Mouse (Mus musculus) left cerebral cortex, postnatal 10 days (tissue): Measurements from ENCODE around the gene Klhl33. TPM values are rescaled to one million over a fixed set of nuclear protein-coding genes. Genes with fewer than 3 reads are reported as not detected.
"Not testable (repeated sequence)": the region's sequence is repeated elsewhere in the genome, so short reads cannot be mapped to it uniquely, and the experiment has no call there.

Experiments used
- DNase-seq, 2 experiments: peaks; one replicate each; pipeline ENCODE4 v3.0.0; 2021 to 2022; ENCODE audit warnings: low spot score in 2 of 2, mixed read lengths in 1 of 2; ENCODE audit errors: extremely low spot score in 1 of 2
- intact Hi-C: fragments of 180-260 bp; cut with DNase I; formaldehyde crosslinking; loops from one replicate; pipeline ENCODE4 v1.15.1; 2025
- total RNA-seq, 2 experiments: library from RNA; stranded (reverse); gene quantifications; 2 replicates each; pipeline ENCODE4 v1.2.3; 2021

The Klhl33 gene
- total RNA-seq, 2 experiments from 2014 or later, result 1.4 to 2.1 TPM

DNA sequence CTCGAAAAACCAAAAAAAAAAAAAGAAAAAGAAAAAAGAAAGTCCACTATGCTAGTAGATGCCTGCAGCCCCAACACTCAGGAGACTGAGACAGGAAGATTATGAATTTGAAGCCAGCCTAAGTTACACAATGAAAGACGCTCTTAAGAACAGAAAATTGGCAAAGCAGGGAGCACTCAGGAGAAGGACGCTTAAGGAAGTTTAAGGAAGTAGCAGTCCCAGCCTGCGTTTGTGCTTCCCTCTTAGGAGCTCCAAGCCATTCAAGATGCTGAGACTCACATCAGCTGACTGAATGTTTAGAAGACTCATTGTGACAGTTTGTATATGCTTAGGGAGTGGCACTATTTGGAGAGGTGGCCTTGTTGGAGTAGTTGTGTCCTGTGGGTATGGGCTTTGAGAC, 10.8 kb upstream of the Klhl33 start:
- intact Hi-C loops, result no loop called here
- no peak for DNase-seq

DNA sequence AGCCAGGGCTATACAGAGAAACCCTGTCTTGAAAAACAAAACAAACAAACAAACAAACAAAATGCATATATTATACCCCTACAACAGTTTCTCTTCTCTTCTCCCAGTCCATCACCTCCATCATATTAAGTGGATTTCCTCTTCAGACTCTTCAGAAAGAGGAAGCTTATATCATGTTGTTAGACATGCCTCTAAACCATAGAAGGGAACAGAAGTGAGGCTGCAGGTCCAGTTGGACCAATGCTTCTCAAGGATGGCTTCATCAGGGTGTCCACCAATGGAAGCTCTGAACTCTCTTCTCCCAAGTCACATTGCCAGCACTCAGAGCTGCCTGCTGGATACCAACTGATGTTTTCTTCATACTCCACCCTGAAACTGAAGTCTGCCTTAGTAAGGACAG, 8.0 kb upstream of the Klhl33 start:
- DNase-seq, intact Hi-C loops: not testable (repeated sequence)

DNA sequence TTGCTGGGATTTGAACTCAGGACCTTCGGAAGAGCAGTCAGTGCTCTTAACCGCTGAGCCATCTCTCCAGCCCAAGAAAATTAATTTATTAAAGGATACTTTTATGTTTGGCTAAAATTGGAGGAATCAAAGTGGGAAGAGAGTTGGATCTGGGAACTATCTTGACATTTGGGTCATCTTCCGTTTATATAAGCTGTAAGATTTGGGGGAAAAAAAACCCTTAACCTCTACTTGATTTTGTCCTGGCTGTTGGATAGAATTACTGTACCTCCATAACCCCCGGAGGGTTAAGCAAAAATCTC, 7.5 kb upstream of the Klhl33 start:
- no peak for DNase-seq
- intact Hi-C loops, result no loop called here

DNA sequence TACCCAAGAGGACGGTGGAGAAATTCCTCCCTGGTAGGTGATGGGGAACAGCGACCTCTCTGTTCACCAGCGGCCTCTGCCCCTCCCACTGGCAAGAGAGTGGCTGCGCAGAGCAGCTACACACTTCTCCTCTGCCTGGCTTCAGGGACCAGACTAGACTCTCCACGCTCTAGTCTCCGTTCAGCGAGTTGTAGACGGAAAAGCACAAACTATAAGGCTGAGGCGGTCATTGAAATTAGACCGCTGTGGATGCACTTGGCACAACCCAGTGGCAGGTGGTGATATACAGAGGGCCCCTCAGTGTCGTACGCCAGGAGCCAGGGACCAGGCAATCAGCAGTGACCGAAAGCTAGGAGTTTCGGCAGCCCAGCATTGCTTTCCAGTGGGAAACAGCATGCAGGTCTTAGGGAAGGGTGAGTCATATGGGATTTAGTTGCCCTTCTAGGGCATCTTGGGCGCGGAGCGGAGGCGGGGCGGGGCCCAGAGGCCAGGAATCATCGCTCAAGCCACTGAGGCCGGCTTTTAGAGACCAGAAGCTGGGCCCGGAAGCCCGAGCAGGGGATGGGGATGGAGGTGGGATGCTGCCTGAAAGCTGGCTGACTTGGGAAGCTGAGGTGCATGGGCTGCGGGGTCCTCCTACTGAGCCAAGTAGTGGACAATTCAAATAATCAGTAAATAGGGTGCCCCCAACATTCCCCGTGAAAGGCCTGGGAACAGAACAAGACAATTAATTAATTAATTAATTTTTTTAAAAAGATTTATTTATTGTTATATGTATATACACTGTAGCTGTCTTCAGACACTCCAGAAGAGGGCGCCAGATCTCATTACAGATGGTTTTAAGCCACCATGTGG, 6.9 kb upstream of the Klhl33 start:
- intact Hi-C loops, result no loop called here
- DNase-seq, result peak in 1 of 2 experiments; percentile 44

DNA sequence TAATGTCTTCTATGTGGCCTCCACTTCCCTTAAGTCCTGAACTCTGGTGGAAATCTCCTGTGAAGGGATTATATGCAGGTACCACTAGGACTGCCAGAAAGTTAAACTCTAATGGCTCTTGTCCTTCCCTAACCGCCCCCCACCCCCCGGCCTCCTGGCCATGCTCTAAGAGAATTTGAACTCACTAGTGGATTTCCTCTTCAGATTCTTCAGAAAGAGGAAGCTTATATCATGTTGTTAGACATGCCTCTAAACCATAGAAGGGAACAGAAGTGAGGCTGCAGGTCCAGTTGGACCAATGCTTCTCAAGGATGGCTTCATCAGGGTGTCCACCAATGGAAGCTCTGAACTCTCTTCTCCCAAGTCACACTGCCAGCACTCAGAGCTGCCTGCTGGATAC, 685 bp upstream of the Klhl33 start:
- intact Hi-C loops, result not testable (repeated sequence)

DNA sequence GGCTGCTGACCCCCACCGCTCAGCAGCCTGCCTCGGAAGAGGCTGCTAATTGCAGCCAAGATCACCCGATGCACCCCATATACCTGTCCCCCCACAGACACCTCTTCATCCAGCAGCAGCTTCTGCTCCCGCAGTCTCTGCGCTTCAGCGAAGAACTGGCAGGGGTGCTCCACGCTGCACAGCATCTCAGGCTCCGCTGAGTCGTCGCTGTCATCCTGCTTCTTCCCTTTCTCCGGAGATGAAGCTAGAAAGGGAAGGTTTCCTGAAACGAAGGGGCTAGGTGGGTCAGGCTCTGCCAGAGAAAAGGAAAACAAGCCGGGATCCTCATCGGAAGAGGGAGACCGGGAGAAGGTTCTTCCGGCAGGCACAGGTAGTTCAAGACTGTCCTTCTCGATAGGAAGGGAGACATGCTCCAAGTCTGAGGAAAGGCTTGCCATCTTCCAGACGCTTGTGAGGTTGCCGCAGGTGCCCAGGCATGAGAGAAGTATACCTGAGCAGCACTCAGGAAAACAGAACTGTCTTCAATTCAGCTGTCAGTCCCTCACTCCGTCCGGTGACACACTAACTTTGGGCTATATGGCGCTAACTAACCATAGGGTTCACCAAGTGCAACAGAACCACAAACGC, 447 bp downstream of the Klhl33 start:
- intact Hi-C loops, result no loop called here
- DNase-seq, result no peak

More for the DNA sequence above, 685 bp upstream of the Klhl33 start:
- not testable (repeated sequence) for DNase-seq

DNA sequence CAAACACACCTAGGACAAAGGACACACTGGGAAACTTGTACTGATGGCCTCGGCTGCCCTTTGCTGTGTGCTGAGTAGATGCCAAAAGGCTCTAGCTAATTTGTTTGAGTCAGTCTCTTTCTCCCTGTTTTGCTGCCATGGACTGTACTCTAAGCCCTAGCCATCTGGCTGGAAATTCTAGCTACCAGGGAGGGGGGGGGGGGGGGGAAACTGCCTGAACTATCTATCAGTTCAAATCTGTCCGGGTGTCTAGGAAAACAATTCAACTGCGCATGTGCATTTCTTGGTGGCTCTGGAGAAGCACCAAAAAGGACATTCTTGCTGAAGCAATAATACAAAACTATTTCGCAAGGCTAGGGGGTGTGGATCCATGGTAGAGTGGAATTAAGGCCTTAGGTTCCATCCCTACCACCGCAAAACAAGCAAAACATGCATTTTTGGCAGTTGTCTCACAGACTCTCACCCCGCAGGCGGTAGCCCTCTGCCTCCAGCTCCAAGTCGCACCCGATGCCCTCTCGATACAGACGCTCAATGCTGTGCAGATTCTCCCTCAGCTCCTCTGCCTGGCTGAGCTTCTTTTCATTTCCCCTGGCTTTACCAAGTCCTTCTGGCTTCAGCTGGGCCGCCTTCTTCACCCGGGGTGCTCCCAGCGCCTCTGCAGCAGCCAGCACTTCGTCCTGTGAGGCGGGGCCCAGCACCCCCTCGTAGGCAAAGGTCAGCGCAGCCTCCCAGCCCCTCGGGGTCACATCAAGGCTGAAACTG, 1.1 kb downstream of the Klhl33 start:
- peak in 1 of 2 experiments; percentile 39 for DNase-seq
- intact Hi-C loops, result no loop called here

DNA sequence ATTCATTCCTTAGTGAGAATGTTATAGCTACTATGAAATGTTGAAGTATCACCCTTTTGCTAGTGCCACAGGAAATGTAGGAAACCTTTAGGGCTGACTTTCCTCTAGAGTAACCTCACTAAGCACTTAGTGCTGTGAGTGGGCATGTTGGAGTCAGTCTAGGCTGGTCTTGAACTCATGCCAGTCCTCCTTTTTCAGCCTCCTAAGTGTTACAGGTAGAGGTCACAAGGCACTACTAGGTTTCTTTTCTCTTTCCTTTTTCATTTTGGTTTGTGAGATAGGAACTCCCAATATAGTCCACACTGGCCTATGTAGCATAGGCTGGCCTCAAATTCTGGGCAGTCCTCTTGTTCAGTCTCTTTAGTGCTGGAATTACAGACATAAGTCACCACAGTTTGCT, 1.9 kb downstream of the Klhl33 start:
- intact Hi-C loops, result no loop called here
- no peak for DNase-seq

DNA sequence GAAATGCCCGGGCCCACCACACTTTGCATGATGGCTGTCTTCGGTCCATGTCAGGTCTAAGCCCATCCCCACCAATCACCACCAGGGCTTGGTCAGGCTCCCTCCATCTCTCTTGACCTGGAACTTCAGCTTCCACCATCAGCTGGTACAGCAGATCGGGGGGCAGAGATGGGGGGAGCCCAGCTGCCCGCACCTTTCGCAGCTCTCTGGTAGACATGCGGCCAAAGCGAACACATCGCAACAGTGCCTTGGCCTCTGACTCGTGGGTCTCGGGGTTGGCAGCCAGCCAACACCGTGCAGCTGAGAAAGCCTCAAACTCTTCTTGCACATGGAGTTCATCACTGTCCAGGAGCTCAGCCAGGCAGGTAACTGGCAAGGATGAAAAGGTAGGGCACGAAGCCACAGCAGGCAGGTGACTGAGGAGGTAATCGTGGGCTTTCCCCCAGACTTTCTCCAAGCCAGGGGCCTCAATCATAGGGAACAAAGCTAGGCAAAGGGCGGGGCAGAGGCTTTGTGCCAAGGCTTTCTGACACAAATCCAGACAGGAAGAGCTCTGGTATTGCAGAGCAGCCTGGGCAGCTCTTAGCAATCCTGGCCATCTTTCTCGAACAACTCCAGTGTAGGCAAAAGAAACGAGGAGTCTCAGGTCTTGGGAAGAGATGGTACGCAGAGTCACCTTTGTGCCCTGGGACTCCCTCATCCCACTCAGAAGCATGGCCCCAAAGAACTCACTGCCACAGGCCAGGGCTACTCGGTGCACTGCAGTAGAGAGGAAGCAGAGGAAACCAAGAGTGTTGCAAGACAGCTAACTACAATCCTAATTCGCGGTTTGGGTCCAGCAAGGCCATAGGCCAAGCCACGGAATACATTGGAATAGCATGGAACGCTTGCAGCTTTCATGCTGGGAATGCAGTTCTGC, 4.5 kb downstream of the Klhl33 start:
- DNase-seq, result no peak
- intact Hi-C loops, result no loop called here

DNA sequence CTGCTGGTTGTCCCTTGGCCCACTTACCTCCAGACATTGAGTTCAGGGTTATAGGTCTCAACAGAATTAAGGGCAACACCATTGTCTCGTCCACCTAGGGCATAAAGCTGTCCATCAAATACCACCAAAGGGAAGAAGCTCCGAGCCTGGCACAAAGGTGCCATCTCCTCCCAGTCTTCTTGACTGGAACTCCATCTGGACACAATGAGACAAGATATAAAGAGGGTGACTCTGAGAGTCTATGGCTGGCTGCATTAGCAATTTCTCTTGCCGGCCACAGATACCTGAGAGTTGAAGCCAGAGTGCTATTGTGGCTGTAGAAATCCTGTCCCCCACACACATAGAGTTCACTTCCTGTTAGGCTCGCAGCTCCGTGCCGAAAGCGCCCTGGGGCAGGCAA, 5.2 kb downstream of the Klhl33 start:
- intact Hi-C loops, result no loop called here
- DNase-seq, result no peak

DNA sequence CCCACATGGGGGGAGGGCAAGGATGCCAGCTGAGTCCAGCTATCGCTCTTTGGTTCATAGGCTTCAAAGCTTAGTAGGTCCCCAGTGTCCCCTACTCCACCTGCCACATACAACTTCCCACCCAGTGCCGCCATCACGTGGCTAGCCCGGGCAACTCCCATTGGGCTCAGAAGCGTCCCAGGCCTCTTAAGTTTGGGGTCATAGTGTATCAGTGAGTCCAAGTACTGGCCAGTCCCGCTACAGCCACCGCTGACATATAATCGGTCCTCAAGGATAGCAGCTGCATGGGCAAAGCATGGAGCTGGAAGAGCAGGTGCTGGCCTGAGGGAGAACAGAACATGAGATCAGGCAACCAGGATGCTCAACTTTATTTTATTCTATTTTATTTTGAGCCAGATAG, 5.7 kb downstream of the Klhl33 start:
- DNase-seq, result no peak
- intact Hi-C loops, result no loop called here

DNA sequence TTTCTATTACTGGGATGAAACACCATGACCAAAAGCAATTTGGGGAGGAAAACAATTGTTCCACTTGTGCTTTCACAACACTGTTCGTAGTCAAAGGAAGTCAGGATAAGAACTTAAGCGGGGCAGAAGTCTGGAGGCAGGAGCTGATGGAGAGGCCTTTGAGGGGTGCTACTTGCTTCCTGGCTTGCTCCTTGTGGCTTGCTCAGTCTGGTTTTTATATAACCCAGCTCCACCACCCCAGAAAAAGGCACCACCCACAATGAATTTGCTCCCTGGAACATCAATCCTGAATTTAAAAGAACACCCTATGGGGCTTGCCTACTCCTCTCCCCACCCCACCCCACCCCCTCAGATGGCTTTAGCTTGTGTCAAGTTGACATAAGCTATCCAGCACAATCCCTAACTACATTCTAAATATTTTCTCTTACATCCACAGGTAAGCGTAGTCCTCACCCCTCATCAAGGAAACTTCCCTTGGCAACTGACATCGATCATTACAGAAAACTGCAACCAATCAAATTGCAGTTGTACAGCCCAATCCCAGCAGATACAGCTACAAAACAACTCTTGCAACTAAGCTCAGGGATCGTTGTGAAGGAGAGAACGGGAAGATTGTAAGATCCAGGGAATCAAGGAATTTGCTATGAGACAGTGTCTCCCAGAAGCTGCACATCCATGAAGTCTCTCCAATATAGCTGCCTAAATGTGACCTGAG, 20.9 kb downstream of the Klhl33 start:
- DNase-seq, result no peak
- intact Hi-C loops, result no loop called here

DNA sequence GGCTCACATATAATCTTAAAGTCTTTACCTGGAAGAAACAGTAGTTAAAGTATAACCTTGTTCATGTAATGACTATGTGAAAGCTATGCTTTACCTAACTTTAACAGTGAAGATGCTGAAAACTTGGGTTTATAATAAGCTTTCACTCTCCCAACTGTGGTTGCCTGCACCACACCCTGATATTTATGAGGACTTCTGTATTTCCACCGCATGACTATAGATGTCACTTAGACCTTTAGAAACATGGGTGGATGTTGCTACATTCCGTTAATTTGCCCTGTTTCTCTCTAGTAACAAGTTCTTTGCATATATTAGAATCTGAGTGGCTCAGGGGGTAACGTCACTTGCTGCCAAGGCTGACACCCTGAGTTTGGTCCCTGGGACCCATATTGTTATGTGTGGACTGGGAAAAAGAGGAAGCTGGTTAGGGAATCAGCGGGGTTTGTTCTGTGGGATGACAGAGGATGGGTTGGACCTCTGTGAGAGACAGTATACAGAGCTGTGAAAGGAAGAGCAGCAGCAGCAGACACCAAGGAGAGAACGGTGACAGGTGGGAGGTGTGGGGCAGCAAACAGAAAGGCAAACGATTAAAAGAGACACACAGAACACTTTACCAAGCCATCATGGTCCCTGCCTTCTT, 21.6 kb downstream of the Klhl33 start:
- intact Hi-C loops, result no loop called here
- no peak for DNase-seq

DNA sequence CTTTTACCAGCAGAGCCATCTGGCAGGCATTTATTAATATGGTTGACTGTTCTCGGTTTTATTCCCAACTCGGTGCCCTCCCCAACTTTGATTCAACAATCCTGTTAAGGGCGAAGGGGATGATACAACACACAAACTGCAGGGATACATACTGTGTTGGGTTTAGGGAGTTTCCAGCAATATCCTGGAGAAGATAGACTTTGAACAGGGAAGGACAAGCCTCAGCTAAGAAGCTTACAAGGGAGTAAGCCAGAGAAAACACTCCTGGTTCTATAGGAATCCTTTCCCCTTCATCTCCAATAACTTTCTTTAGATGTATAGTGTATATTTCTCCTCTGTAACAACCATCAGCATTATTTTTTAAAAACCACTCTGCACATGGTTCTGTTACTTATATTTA, 22.1 kb downstream of the Klhl33 start:
- no peak for DNase-seq
- intact Hi-C loops, result no loop called here

DNA sequence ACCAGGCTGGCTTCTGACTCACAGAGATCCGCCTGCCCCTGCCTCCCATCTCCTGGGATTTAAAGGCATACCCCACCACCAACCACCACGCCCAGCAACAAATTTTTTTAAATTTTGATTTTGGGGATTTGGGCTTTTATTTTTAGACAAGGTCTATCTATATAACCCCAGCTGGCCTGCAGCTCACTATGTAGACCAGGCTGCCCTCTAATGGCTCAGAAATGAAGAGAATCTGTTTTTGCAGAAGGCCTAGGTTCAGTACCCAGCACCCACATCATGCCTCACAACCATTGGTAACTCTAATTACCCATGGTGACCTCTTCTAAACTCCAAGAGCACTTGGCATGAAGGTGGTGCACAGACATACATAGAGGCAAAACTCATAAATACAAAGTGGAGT, 26.0 kb downstream of the Klhl33 start:
- intact Hi-C loops, result no loop called here
- no peak for DNase-seq

DNA sequence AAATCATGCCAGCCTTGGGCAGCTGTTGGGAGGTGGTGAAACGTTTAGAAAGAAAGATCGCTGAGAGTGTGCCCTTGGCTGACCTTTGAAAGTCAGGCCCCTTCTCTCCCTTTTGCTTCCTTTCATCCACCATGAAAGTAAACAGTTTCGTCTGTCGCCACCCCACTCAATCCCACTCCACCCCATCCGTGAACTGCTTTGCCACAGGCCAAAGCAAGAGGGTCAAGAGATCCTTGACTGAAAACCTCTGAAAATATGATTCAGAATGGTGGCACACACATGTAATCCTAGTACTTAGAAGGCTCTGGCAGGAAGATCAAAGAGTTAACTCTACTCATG, 26.5 kb downstream of the Klhl33 start:
- intact Hi-C loops, result no loop called here
- DNase-seq, result no peak

DNA sequence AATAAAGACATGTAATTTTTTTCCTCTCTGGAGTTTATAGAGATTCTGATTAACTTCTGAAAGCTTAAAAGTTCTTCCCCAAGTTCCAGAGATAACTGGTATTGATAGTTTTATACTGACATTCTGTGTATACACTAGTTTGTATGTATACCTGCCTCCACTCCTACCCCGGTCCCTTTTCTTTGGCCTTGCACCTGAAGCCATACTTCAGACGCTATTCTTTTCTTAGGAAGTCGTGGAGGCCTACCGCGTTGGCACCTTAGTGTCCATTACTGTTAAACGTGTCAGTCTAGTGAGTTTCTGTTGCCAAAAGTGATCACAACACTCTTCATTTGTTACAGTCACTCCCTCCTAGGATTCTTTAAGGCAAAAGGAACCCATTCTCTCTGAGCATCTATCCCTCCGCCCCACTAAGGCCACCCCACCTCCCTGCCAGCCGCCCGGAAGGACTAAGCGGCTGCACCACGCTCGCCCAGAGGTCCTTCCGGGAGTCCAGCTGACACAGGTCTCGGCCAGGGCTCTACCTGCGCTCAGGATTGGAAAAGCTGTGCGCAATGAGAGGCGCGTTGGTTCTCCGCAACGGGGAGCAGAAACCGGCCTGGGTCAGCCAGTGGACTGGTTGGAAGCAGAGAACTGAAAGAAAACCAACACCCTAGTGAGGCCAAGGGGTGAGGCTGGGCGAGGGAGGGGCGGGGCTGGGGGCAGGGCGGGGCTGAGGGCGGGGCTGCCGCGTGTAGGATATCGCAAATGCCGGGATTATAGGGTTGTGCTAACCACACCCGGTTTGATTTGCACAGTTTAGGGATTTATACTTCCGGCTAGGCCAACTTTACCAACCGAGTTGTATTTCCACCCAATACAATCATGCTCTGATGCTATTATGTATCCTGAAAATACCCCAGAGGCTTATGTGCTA, 27.2 kb downstream of the Klhl33 start, which contains the start of gene Tep1:
Gene Tep1 (minus strand): TSS at position 672 of the 916 bp plus-strand sequence.
- intact Hi-C loops, result no loop called here
- DNase-seq, result peak; percentile 13 to 84
